Mouse (Mus musculus) heart, postnatal 36 days (tissue): ENCODE data around the gene Tenm3. TPM values are rescaled to one million over a fixed set of nuclear protein-coding genes. Genes with fewer than 3 reads are reported as not detected.

ENCODE experiments used
- DNase-seq, 2 experiments: peaks; one replicate each; pipeline ENCODE4 v3.0.0; 2021 to 2022
- intact Hi-C: fragments of 180-260 bp; cut with DNase I; formaldehyde crosslinking; loops from one replicate; pipeline ENCODE4 v1.15.1; 2025
- total RNA-seq, 2 experiments: library from RNA; stranded (reverse); gene quantifications; 2 replicates each; pipeline ENCODE4 v1.2.3; 2021

Gene Tenm3
- total RNA-seq, 2 experiments from 2014 or later, result 2.6 to 3.7 TPM

GRCm38 (mm10) chr8:48544840-48545239 lies 298.9 kb downstream of the Tenm3 start:
- no peak for DNase-seq
- intact Hi-C loops, result no loop called here

- DNase-seq, result no peak
- intact Hi-C loops, result no loop called here
These were observed 301.6 kb downstream of the Tenm3 start for GRCm38 (mm10) chr8:48542141-48542540.

GRCm38 (mm10) chr8:48540894-48541293 lies 302.9 kb downstream of the Tenm3 start:
- intact Hi-C loops, result no loop called here
- no peak for DNase-seq

GRCm38 (mm10) chr8:48535833-48536232 lies 307.9 kb downstream of the Tenm3 start:
- DNase-seq, result no peak
- intact Hi-C loops, result no loop called here

GRCm38 (mm10) chr8:48531795-48532194 lies 312.0 kb downstream of the Tenm3 start:
- intact Hi-C loops, result no loop called here
- DNase-seq, result no peak

- no peak for DNase-seq
- intact Hi-C loops, result no loop called here
These were observed 312.7 kb downstream of the Tenm3 start for GRCm38 (mm10) chr8:48530916-48531570.

GRCm38 (mm10) chr8:48527418-48527817 lies 316.3 kb downstream of the Tenm3 start:
- intact Hi-C loops, result loop anchor here (1.0 to 10.0 kb wide), 2 partner anchors 305 to 433 kb away; partner anchors contain the start of gene Dctd
- no peak for DNase-seq

- DNase-seq, result no peak
- intact Hi-C loops, result loop anchor here (10.0 kb wide), 1 partner anchor 428 kb away; the partner anchor contains the start of gene Dctd
These were observed 321.1 kb downstream of the Tenm3 start for GRCm38 (mm10) chr8:48522536-48523123.

- intact Hi-C loops, result loop anchor here (10.0 kb wide), 1 partner anchor 427 kb away; the partner anchor contains the start of gene Dctd
- DNase-seq, result no peak
These were observed 321.7 kb downstream of the Tenm3 start for GRCm38 (mm10) chr8:48522004-48522403.

- intact Hi-C loops, result no loop called here
- no peak for DNase-seq
These were observed 326.3 kb downstream of the Tenm3 start for GRCm38 (mm10) chr8:48517431-48517830.

- intact Hi-C loops, result no loop called here
These were observed 329.5 kb downstream of the Tenm3 start for GRCm38 (mm10) chr8:48514230-48514629.

GRCm38 (mm10) chr8:48513801-48514200 lies 329.9 kb downstream of the Tenm3 start:
- no peak for DNase-seq
- intact Hi-C loops, result no loop called here

More at GRCm38 (mm10) chr8:48514230-48514629, 329.5 kb downstream of the Tenm3 start:
- DNase-seq, result no peak

GRCm38 (mm10) chr8:48511546-48511945 lies 332.2 kb downstream of the Tenm3 start:
- intact Hi-C loops, result no loop called here
- no peak for DNase-seq

- intact Hi-C loops, result no loop called here
- no peak for DNase-seq
These were observed 332.6 kb downstream of the Tenm3 start for GRCm38 (mm10) chr8:48511137-48511536.

- DNase-seq, result no peak
- intact Hi-C loops, result no loop called here
These were observed 334.8 kb downstream of the Tenm3 start for GRCm38 (mm10) chr8:48508641-48509599.

- no peak for DNase-seq
- intact Hi-C loops, result no loop called here
These were observed 335.8 kb downstream of the Tenm3 start for GRCm38 (mm10) chr8:48507719-48508501.

- intact Hi-C loops, result no loop called here
- peak; percentile 43 to 45 for DNase-seq
These were observed 351.3 kb downstream of the Tenm3 start for GRCm38 (mm10) chr8:48492491-48492890.

GRCm38 (mm10) chr8:48490635-48491165 lies 353.1 kb downstream of the Tenm3 start:
- DNase-seq, result no peak
- intact Hi-C loops, result no loop called here

- DNase-seq, result no peak
- intact Hi-C loops, result no loop called here
These were observed 353.7 kb downstream of the Tenm3 start for GRCm38 (mm10) chr8:48489936-48490634.
